Mouse (Mus musculus) MEL (cell line): ENCODE measurements around the gene Med19. TPM values are rescaled to one million over a fixed set of nuclear protein-coding genes. Genes with fewer than 3 reads are reported as not detected.

ENCODE experiments used
- DNase-seq: peaks from one replicate; pipeline ENCODE4 v3.0.0; 2011; ENCODE audit warnings: low read depth, low spot score
- H3K27ac ChIP-seq: 2 replicates; pipeline ENCODE4 v1.5.1; 2012; ENCODE audit warnings: low read depth, mild to moderate bottlenecking, control low read depth, low read length, moderate library complexity; ENCODE audit not compliant: control insufficient read depth
- H3K27me3 ChIP-seq, 2 experiments: fragments of 150-350 bp in 1 of 2; sonication (generic) in 1 of 2; 2 replicates each; pipeline ENCODE4 v1.6.1; 2012; ENCODE audit warnings: low read length in 2 of 2, mild to moderate bottlenecking in 2 of 2, improper control_type of control experiment in 1 of 2, moderate library complexity in 1 of 2; ENCODE audit not compliant: insufficient read depth in 2 of 2, control insufficient read depth in 1 of 2
- H3K36me3 ChIP-seq, 2 experiments: 2 replicates each; pipeline ENCODE4 v1.6.1; 2012 to 2014; ENCODE audit warnings: low read length in 2 of 2, improper control_type of control experiment in 1 of 2, inconsistent platforms in 1 of 2, mild to moderate bottlenecking in 1 of 2; ENCODE audit not compliant: insufficient read depth in 2 of 2, control insufficient read depth in 1 of 2
- H3K4me1 ChIP-seq, 2 experiments: fragments of 150-350 bp in 1 of 2; sonication (generic) in 1 of 2; 2 replicates each; pipeline ENCODE4 v1.6.1; 2012; ENCODE audit warnings: low read length in 2 of 2, improper control_type of control experiment in 1 of 2, mild to moderate bottlenecking in 1 of 2; ENCODE audit not compliant: insufficient read depth in 2 of 2, control insufficient read depth in 1 of 2
- H3K4me3 ChIP-seq, 2 experiments: fragments of 150-350 bp in 1 of 2; sonication (generic) in 1 of 2; 2 replicates each; pipeline ENCODE4 v1.5.1; 2012; ENCODE audit warnings: low read depth in 2 of 2, low read length in 2 of 2, mild to moderate bottlenecking in 2 of 2, moderate library complexity in 2 of 2, control low read depth in 1 of 2, improper control_type of control experiment in 1 of 2; ENCODE audit not compliant: control insufficient read depth in 1 of 2, insufficient read depth in 1 of 2
- H3K79me2 ChIP-seq: 2 replicates; pipeline ENCODE4 v1.6.1; 2012; ENCODE audit warnings: mild to moderate bottlenecking, low read length, moderate library complexity; ENCODE audit not compliant: control insufficient read depth, poor library complexity, insufficient read depth
- H3K9ac ChIP-seq: 2 replicates; pipeline ENCODE4 v1.6.1; 2012; ENCODE audit warnings: low read depth, mild to moderate bottlenecking, control low read depth, low read length, moderate library complexity; ENCODE audit not compliant: control insufficient read depth, poor library complexity, severe bottlenecking
- H3K9me3 ChIP-seq: fragments of 150-350 bp; sonication (generic); replicated peaks from 2 replicates; pipeline ENCODE4 v1.6.1; 2012; ENCODE audit warnings: mild to moderate bottlenecking, low read length, improper control_type of control experiment, moderate library complexity; ENCODE audit not compliant: insufficient read depth
- CHD1 ChIP-seq: IDR thresholded peaks from 2 replicates; pipeline ENCODE4 v1.6.1; 2012; ENCODE audit warnings: low read depth, mild to moderate bottlenecking, inconsistent platforms, low read length, improper control_type of control experiment
- CHD2 ChIP-seq: IDR thresholded peaks from 2 replicates; pipeline ENCODE4 v1.6.1; 2011; ENCODE audit warnings: low read length, improper control_type of control experiment
- CTCF ChIP-seq, 3 experiments: IDR thresholded peaks in 2 of 3; conservative IDR thresholded peaks in 1 of 3; 2 replicates each; pipeline ENCODE4 v1.5.1; 2011 to 2012; ENCODE audit warnings: low read length in 3 of 3, low read depth in 2 of 3, mild to moderate bottlenecking in 2 of 3, improper control_type of control experiment in 1 of 3, inconsistent platforms in 1 of 3, mixed read lengths in 1 of 3, moderate library complexity in 1 of 3; ENCODE audit not compliant: control insufficient read depth in 1 of 3, insufficient read depth in 1 of 3, poor library complexity in 1 of 3, severe bottlenecking in 1 of 3
- ELF1 ChIP-seq: IDR thresholded peaks from 2 replicates; pipeline ENCODE4 v1.6.1; 2014; ENCODE audit warnings: low read depth, mild to moderate bottlenecking, inconsistent platforms, low read length, improper control_type of control experiment, moderate library complexity
- EP300 ChIP-seq, 2 experiments: IDR thresholded peaks; 2 replicates each; pipeline ENCODE4 v1.6.1; 2011; ENCODE audit warnings: improper control_type of control experiment in 2 of 2, low read length in 2 of 2, low read depth in 1 of 2, mild to moderate bottlenecking in 1 of 2
- ETS1 ChIP-seq: IDR thresholded peaks from 2 replicates; pipeline ENCODE4 v1.6.1; 2012; ENCODE audit warnings: low read depth, mild to moderate bottlenecking, inconsistent platforms, low read length, improper control_type of control experiment, moderate library complexity
- GABPA ChIP-seq: IDR thresholded peaks from 2 replicates; pipeline ENCODE4 v1.6.1; 2012; ENCODE audit warnings: low read depth, mild to moderate bottlenecking, inconsistent platforms, low read length, improper control_type of control experiment, moderate library complexity
- GATA1 ChIP-seq: IDR thresholded peaks from 2 replicates; pipeline ENCODE4 v1.6.1; 2011; ENCODE audit warnings: low read depth, low read length, improper control_type of control experiment
- HCFC1 ChIP-seq: IDR thresholded peaks from 2 replicates; pipeline ENCODE4 v1.6.1; 2012; ENCODE audit warnings: low read depth, mild to moderate bottlenecking, inconsistent platforms, low read length, improper control_type of control experiment, moderate library complexity
- JUND ChIP-seq: IDR thresholded peaks from 2 replicates; pipeline ENCODE4 v1.6.1; 2011; ENCODE audit warnings: low read depth, mild to moderate bottlenecking, improper control_type of control experiment, low read length
- KAT2A ChIP-seq: conservative IDR thresholded peaks from 2 replicates; pipeline ENCODE4 v1.6.1; 2012; ENCODE audit warnings: low read depth, low read length, improper control_type of control experiment, inconsistent platforms
- MXI1 ChIP-seq: IDR thresholded peaks from 2 replicates; pipeline ENCODE4 v1.6.1; 2011; ENCODE audit warnings: mild to moderate bottlenecking, low read depth, low read length, improper control_type of control experiment
- MYB ChIP-seq: IDR thresholded peaks from 2 replicates; pipeline ENCODE4 v1.6.1; 2011; ENCODE audit warnings: mild to moderate bottlenecking, low read depth, low read length, improper control_type of control experiment
- MYC ChIP-seq: IDR thresholded peaks from 2 replicates; pipeline ENCODE4 v1.6.1; 2011; ENCODE audit warnings: low read depth, mild to moderate bottlenecking, low read length, improper control_type of control experiment, moderate library complexity
- NRF1 ChIP-seq: IDR thresholded peaks from 2 replicates; pipeline ENCODE4 v1.6.1; 2014; ENCODE audit warnings: low read depth, mild to moderate bottlenecking, inconsistent platforms, low read length, improper control_type of control experiment, moderate library complexity; ENCODE audit not compliant: poor library complexity, insufficient read depth, severe bottlenecking
- POLR2AphosphoS2 ChIP-seq: IDR thresholded peaks from 2 replicates; pipeline ENCODE4 v1.6.1; 2011; ENCODE audit warnings: low read length, improper control_type of control experiment
- RAD21 ChIP-seq: IDR thresholded peaks from 2 replicates; pipeline ENCODE4 v1.6.1; 2011; ENCODE audit warnings: mild to moderate bottlenecking, low read depth, low read length, improper control_type of control experiment
- RCOR1 ChIP-seq: IDR thresholded peaks from 2 replicates; pipeline ENCODE4 v1.6.1; 2012; ENCODE audit warnings: low read depth, mild to moderate bottlenecking, inconsistent platforms, low read length, improper control_type of control experiment
- TAL1 ChIP-seq: IDR thresholded peaks from 2 replicates; pipeline ENCODE4 v1.6.1; 2012; ENCODE audit warnings: mild to moderate bottlenecking, inconsistent platforms, low read length, moderate library complexity, mixed read lengths
- TBP ChIP-seq: IDR thresholded peaks from 2 replicates; pipeline ENCODE4 v1.8.0; 2011; ENCODE audit warnings: low read depth, low read length, improper control_type of control experiment
- TCF12 ChIP-seq: IDR thresholded peaks from 2 replicates; pipeline ENCODE4 v1.6.1; 2014; ENCODE audit warnings: low read depth, mild to moderate bottlenecking, inconsistent platforms, low read length, improper control_type of control experiment, moderate library complexity
- USF2 ChIP-seq, 2 experiments: IDR thresholded peaks; 2 replicates each; pipeline ENCODE4 v1.6.1; 2011 to 2012; ENCODE audit warnings: improper control_type of control experiment in 2 of 2, low read length in 2 of 2, borderline replicate concordance in 1 of 2, inconsistent platforms in 1 of 2, low read depth in 1 of 2, mild to moderate bottlenecking in 1 of 2; ENCODE audit not compliant: insufficient read depth in 1 of 2
- ZKSCAN1 ChIP-seq: IDR thresholded peaks from 2 replicates; pipeline ENCODE4 v1.6.1; 2012; ENCODE audit warnings: low read depth, mild to moderate bottlenecking, inconsistent platforms, low read length, improper control_type of control experiment, moderate library complexity
- ZMIZ1 ChIP-seq: IDR thresholded peaks from 2 replicates; pipeline ENCODE4 v1.6.1; 2012; ENCODE audit warnings: low read depth, mild to moderate bottlenecking, inconsistent platforms, low read length, improper control_type of control experiment, moderate library complexity
- ZNF384 ChIP-seq: IDR thresholded peaks from 2 replicates; pipeline ENCODE4 v1.6.1; 2012; ENCODE audit warnings: low read depth, mild to moderate bottlenecking, inconsistent platforms, low read length, improper control_type of control experiment
- polyA plus RNA-seq, 2 experiments: library from polyadenylated mRNA; stranded (reverse) in 1 of 2; unstranded in 1 of 2; fragments of >175 nt in 1 of 2; fragments of >200 nt in 1 of 2; gene quantifications; 2 replicates each; pipeline versions ENCODE4 v1.2.1 to v1.2.4; 2012; ENCODE audit warnings: low replicate concordance in 2 of 2, low read depth in 1 of 2; ENCODE audit not compliant: insufficient read length in 2 of 2, insufficient read depth in 1 of 2, missing spikeins in 1 of 2
- total RNA-seq: library from RNA; depleted of rRNA; stranded (reverse); fragments of 300-350 nt; gene quantifications from 2 replicates; pipeline ENCODE4 v1.2.3, GENCODE M21; 2012

Med19 gene
- total and polyA plus RNA-seq, 3 experiments = 18.8 to 26.0 TPM; not detected in 1

DNA sequence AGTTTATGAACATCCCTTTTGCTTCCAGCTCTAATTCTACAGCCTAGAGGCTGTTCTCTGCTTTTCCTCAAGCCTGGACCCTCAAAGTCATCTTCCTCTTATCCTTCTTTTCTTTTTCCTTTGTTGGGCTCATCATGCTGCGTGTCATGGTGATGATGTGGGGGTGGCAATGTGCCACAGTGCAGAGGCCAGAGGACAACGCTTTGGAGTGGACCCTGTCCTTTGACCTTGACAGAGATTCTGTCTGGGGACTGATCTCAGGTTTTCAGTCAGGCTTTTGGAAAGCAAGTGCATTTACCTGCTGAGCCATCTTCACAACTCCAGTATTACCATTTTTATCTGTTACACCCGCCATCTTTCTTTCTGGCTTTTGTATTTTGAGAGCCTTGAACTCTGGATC, 53.0 kb downstream of the Med19 start:
- no peaks in the 10 kb centered on the region for H3K27me3 ChIP-seq
- peaks cover 3 to 11% of the 10 kb centered on the region in 2 experiments for H3K4me1 ChIP-seq
- H3K4me3 ChIP-seq = no peak overlapping the region
- no peak for DNase-seq
- H3K79me2 ChIP-seq = peaks cover 8% of the 10 kb centered on the region
- no peaks in the 10 kb centered on the region for H3K9me3 ChIP-seq
- no peak for TF ChIP-seq ZKSCAN1
- H3K36me3 ChIP-seq = peaks cover 0 to under 1% of the 10 kb centered on the region in 2 experiments; a peak in 1 of 4 replicates
- H3K9ac ChIP-seq = no peak overlapping the region
- no peak overlapping the region for H3K27ac ChIP-seq

DNA sequence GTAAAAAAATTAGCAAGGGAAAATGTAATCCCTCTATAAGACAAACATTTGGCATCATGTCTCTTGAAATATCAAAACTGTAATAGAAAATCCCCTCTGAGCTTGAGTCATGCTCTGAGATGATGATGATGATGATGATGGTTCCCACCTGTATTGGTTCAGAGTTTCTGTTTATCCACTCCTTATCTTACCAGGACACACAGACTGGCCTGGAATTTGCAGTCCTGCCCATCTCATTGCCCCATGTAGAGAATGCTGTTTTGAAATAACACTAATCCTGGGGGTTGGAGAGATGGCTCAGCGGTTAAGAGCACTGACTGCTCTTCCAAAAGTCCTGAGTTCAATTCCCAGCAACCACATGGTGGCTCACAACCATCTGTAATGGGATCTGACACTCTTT, 54.2 kb downstream of the Med19 start:
- H3K4me1 ChIP-seq = peaks cover 3 to 10% of the 10 kb centered on the region in 2 experiments; a peak in 2 of 4 replicates

DNA sequence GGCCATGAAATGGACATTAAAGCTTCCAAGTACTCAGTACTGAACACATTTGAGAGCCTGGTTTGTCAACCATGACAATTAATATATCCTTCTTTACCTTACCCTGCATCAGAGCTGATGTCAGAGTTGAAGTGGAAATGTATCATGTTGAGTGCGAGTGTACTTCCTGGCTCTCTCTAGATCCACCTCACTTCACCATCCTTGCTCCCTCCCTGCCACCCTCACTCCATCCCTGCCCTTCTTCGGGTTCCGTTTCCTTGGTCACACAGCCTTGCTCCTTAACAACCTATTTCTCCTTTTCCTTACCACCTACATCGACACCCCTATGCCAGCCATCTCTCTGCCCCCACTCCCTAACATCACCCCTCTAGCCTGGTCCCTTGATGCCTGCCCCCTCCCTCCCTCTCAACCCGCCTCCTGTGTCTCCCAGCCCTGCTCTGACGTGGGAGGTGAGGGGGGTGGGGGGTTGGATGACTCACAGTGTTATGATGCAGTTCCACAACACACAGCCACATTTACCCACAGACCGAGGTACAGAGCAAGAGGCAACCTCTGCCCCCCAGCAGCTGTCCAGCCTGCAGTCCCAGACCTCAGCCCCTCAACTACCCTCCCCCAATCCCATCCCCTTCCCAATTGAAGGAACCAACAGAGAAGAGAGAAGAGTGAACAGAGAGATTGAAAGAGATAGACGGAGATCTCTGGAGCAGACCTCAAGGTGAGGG, 55.5 kb downstream of the Med19 start, which contains the start of gene Ypel4:
Gene Ypel4 (plus strand): TSS at position 480 of the 722 bp plus-strand sequence.
- no peak within 1 kb of the TSS for H3K27ac ChIP-seq
- H3K36me3 ChIP-seq = no peaks in the 10 kb centered on the region
- no peaks in the 10 kb centered on the region for H3K27me3 ChIP-seq
- TF ChIP-seq EP300 (IDR thresholded peaks at IDR 0.05; ENCODE audit: low read depth in 1 of 2, low read length in 2 of 2) (no peak), JUND (no peak), GATA1 (no peak), CTCF (IDR thresholded peaks at IDR 0.05 in 2 of 3, conservative IDR thresholded peaks at IDR 0.05 in 1 of 3; ENCODE audit: control insufficient read depth in 1 of 3, insufficient read depth in 1 of 3, low read depth in 2 of 3, low read length in 3 of 3, poor library complexity in 1 of 3, severe bottlenecking in 1 of 3) (no peak), MXI1 (no peak), CHD2 (no peak), RAD21 (no peak), TAL1 (no peak), ZNF384 (no peak), ELF1 (no peak), MYB (no peak), GABPA (no peak), MYC (no peak), NRF1 (no peak), CHD1 (no peak), POLR2AphosphoS2 (no peak), RCOR1 (no peak), KAT2A (no peak), ETS1 (no peak), USF2 (IDR thresholded peaks at IDR 0.05; ENCODE audit: borderline replicate concordance in 1 of 2, insufficient read depth in 1 of 2, low read depth in 1 of 2, low read length in 2 of 2) (no peak)
- H3K9ac ChIP-seq = no peak within 1 kb of the TSS
- peaks cover 0 to 10% of the 10 kb centered on the region in 2 experiments; a peak in 1 of 4 replicates for H3K4me1 ChIP-seq
- no peaks in the 10 kb centered on the region for H3K9me3 ChIP-seq
- H3K4me3 ChIP-seq = no peak within 1 kb of the TSS
- H3K79me2 ChIP-seq = no peaks in the 10 kb centered on the region
- DNase-seq = no peak

More for the DNA sequence above, 54.2 kb downstream of the Med19 start:
- Histone ChIP-seq H3K4me3 (no peak overlapping the region), H3K79me2 (no peaks in the 10 kb centered on the region), H3K36me3 (no peaks in the 10 kb centered on the region), H3K27me3 (no peaks in the 10 kb centered on the region), H3K9ac (no peak overlapping the region), H3K27ac (no peak overlapping the region), H3K9me3 (no peaks in the 10 kb centered on the region)
- TF ChIP-seq POLR2AphosphoS2 = no peak
- TF ChIP-seq CHD1 = no peak
- TF ChIP-seq ZMIZ1 = no peak
- no peak for TF ChIP-seq HCFC1
- no peak for TF ChIP-seq TBP
- no peak for TF ChIP-seq TCF12
- DNase-seq = no peak
